Mouse (Mus musculus): Measurements from ENCODE around the gene Zfp867. TPM values are rescaled to one million over a fixed set of nuclear protein-coding genes. Genes with fewer than 3 reads are reported as not detected.

Gene Zfp867
- polyA plus RNA-seq, 2 experiments, result 0.51 to 1.5 TPM

- no peak for TF ChIP-seq EP300 (IDR thresholded peaks at IDR 0.05; ENCODE audit: low read depth)
- TF ChIP-seq CTCF (IDR thresholded peaks at IDR 0.05; ENCODE audit: low read depth), result no peak
- Histone ChIP-seq H3K27me3 (ENCODE audit: control insufficient read depth, insufficient read depth, low read length) (no peaks in the 10 kb centered on the region), H3K4me1 (replicated peaks; ENCODE audit: control insufficient read depth in 2 of 2, insufficient read depth in 2 of 2, low read length in 1 of 2) (peaks cover 5 to 17% of the 10 kb centered on the region in 2 experiments), H3K27ac (peak within 1 kb of the TSS; percentile 18), H3K9ac (replicated peaks) (peak within 1 kb of the TSS; percentile 86), H3K4me2 (ENCODE audit: low read depth) (peak within 1 kb of the TSS; percentile 87), H3K4me3 (ENCODE audit: insufficient read depth in 1 of 2, low read depth in 2 of 2, low read length in 2 of 2) (peak within 1 kb of the TSS; percentile 76 to 83), H3K9me3 (ENCODE audit: control insufficient read depth, low read length) (no peaks in the 10 kb centered on the region), H3K36me3 (replicated peaks; ENCODE audit: control insufficient read depth, insufficient read depth, low read depth) (peaks cover 16% of the 10 kb centered on the region)
- WGBS (ENCODE audit: insufficient replicate concordance), result 81% methylated on average over 4 of the region's 4 CpGs
- DNase-seq (ENCODE audit: low read depth in 3 of 3, low spot score in 3 of 3), result no peak
- ATAC-seq (ENCODE audit: insufficient read depth), result no peak
These were observed 21.2 kb downstream of the Zfp867 start, which contains the start of gene Snap47 for GRCm38 (mm10) chr11:59451086-59451485. TSS of gene Snap47 (minus strand) at chr11:59451186.

- ATAC-seq (ENCODE audit: insufficient read depth), result peak; percentile 71
- Histone ChIP-seq H3K4me3 (ENCODE audit: insufficient read depth in 1 of 2, low read depth in 2 of 2, low read length in 2 of 2) (peak overlapping the region; percentile 76 to 83), H3K9me3 (ENCODE audit: control insufficient read depth, low read length) (no peaks in the 10 kb centered on the region), H3K4me1 (replicated peaks; ENCODE audit: control insufficient read depth in 2 of 2, insufficient read depth in 2 of 2, low read length in 1 of 2) (peaks cover 5 to 17% of the 10 kb centered on the region in 2 experiments), H3K9ac (replicated peaks) (peak overlapping the region; percentile 86), H3K27ac (peak overlapping the region; percentile 18), H3K4me2 (ENCODE audit: low read depth) (peak overlapping the region; percentile 87), H3K27me3 (ENCODE audit: control insufficient read depth, insufficient read depth, low read length) (no peaks in the 10 kb centered on the region), H3K36me3 (replicated peaks; ENCODE audit: control insufficient read depth, insufficient read depth, low read depth) (peaks cover 12% of the 10 kb centered on the region)
- WGBS (ENCODE audit: insufficient replicate concordance), result under 1% methylated on average over 38 of the region's 38 CpGs
- peak in 1 of 3 experiments; percentile 22 for DNase-seq (ENCODE audit: low read depth in 3 of 3, low spot score in 3 of 3)
- TF ChIP-seq EP300 (IDR thresholded peaks at IDR 0.05; ENCODE audit: low read depth) (no peak), CTCF (IDR thresholded peaks at IDR 0.05; ENCODE audit: low read depth) (peak; percentile 51; the same call in 1 of the 2 replicates)
These were observed 22.0 kb downstream of the Zfp867 start for GRCm38 (mm10) chr11:59450230-59450771.

DNA sequence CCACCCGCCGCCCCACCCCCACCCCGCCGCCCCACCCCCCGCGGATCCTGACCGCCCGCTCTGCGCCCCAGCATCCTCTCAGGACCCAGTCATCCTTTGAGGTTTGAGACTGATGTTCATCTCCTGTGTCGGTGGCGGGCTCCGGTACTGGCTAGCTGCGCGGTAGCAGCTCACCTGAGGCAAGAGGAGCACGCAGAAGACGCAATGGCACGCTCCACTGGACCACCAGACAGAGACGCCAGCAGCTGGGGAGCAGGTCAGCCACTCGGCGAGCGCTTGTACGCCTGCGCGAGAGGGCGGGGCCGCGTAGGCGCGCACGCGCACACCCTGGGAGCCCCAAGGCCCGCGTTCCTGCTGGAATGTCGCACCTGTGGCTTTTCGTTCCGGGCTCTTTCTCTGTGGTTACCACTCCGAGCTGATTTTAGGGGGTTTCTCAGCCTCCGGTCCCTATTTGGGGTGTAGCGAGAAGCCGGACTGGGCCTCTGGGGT, 22.5 kb downstream of the Zfp867 start, which contains the start of gene Jmjd4:
Gene Jmjd4, plus strand, starts transcription at position 305 of the 489 bp plus-strand sequence.
- peaks cover 5 to 17% of the 10 kb centered on the region in 2 experiments for H3K4me1 ChIP-seq (replicated peaks; ENCODE audit: control insufficient read depth in 2 of 2, insufficient read depth in 2 of 2, low read length in 1 of 2)
- ATAC-seq (ENCODE audit: insufficient read depth) (peak; percentile 92), DNase-seq (ENCODE audit: low read depth in 3 of 3, low spot score in 3 of 3) (peak; percentile 72 to 74 (median 73))
- H3K36me3 ChIP-seq (replicated peaks; ENCODE audit: control insufficient read depth, insufficient read depth, low read depth), result peaks cover 6% of the 10 kb centered on the region
- 0% methylated on average over 36 of the region's 40 CpGs for WGBS (ENCODE audit: insufficient replicate concordance)
- H3K4me3 ChIP-seq (ENCODE audit: insufficient read depth in 1 of 2, low read depth in 2 of 2, low read length in 2 of 2), result peak within 1 kb of the TSS; percentile 76 to 83
- no peaks in the 10 kb centered on the region for H3K9me3 ChIP-seq (ENCODE audit: control insufficient read depth, low read length)
- H3K9ac ChIP-seq (replicated peaks), result peak within 1 kb of the TSS; percentile 86
- TF ChIP-seq CTCF (IDR thresholded peaks at IDR 0.05; ENCODE audit: low read depth) (no peak), EP300 (IDR thresholded peaks at IDR 0.05; ENCODE audit: low read depth) (no peak)
- peak within 1 kb of the TSS; percentile 18 for H3K27ac ChIP-seq
- no peaks in the 10 kb centered on the region for H3K27me3 ChIP-seq (ENCODE audit: control insufficient read depth, insufficient read depth, low read length)
- H3K4me2 ChIP-seq (ENCODE audit: low read depth), result peak within 1 kb of the TSS; percentile 87

DNA sequence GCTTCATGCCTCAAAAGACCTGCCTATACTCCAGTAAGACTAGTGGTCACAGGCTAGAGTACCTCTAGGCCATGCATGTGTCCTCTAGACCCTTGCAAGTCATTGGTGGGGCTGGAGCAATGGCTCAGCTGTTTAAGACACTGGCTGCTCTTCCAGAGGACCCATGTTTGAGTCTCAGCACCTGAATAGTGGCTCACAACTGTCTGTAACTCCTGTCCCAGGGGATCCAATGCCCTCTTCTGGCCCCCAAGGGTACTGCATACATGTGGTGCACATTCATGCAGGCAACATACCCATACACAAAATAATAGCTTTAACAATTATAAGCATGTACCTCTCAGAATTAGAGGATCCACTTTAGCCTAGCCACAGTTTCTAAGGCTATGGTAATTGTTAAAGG, 29.2 kb downstream of the Zfp867 start:
- Histone ChIP-seq H3K4me3 (ENCODE audit: insufficient read depth in 1 of 2, low read depth in 2 of 2, low read length in 2 of 2) (no peak overlapping the region), H3K9ac (replicated peaks) (no peak overlapping the region), H3K4me2 (ENCODE audit: low read depth) (no peak overlapping the region), H3K27ac (no peak overlapping the region), H3K4me1 (replicated peaks; ENCODE audit: control insufficient read depth in 2 of 2, insufficient read depth in 2 of 2, low read length in 1 of 2) (no peaks in the 10 kb centered on the region), H3K36me3 (replicated peaks; ENCODE audit: control insufficient read depth, insufficient read depth, low read depth) (no peaks in the 10 kb centered on the region), H3K9me3 (ENCODE audit: control insufficient read depth, low read length) (no peaks in the 10 kb centered on the region), H3K27me3 (ENCODE audit: control insufficient read depth, insufficient read depth, low read length) (no peaks in the 10 kb centered on the region)
- peak; percentile 42 for TF ChIP-seq CTCF (IDR thresholded peaks at IDR 0.05; ENCODE audit: low read depth)
- TF ChIP-seq EP300 (IDR thresholded peaks at IDR 0.05; ENCODE audit: low read depth), result no peak
- DNase-seq (ENCODE audit: low read depth in 3 of 3, low spot score in 3 of 3), result no peak
- no peak for ATAC-seq (ENCODE audit: insufficient read depth)

GRCm38 (mm10) chr11:59437954-59438353, 34.3 kb downstream of the Zfp867 start:
- no peak overlapping the region for H3K4me2 ChIP-seq (ENCODE audit: low read depth)
- H3K27me3 ChIP-seq (ENCODE audit: control insufficient read depth, insufficient read depth, low read length), result no peaks in the 10 kb centered on the region
- H3K4me1 ChIP-seq (replicated peaks; ENCODE audit: control insufficient read depth in 2 of 2, insufficient read depth in 2 of 2, low read length in 1 of 2), result no peaks in the 10 kb centered on the region
- H3K36me3 ChIP-seq (replicated peaks; ENCODE audit: control insufficient read depth, insufficient read depth, low read depth), result no peaks in the 10 kb centered on the region
- ATAC-seq (ENCODE audit: insufficient read depth) (no peak), DNase-seq (ENCODE audit: low read depth in 3 of 3, low spot score in 3 of 3) (no peak)
- no peak overlapping the region for H3K9ac ChIP-seq (replicated peaks)
- TF ChIP-seq EP300 (IDR thresholded peaks at IDR 0.05; ENCODE audit: low read depth) (no peak), CTCF (IDR thresholded peaks at IDR 0.05; ENCODE audit: low read depth) (no peak)
- no peak overlapping the region for H3K27ac ChIP-seq
- no peaks in the 10 kb centered on the region for H3K9me3 ChIP-seq (ENCODE audit: control insufficient read depth, low read length)
- 73% methylated on average over 12 of the region's 12 CpGs for WGBS (ENCODE audit: insufficient replicate concordance)
- no peak overlapping the region for H3K4me3 ChIP-seq (ENCODE audit: insufficient read depth in 1 of 2, low read depth in 2 of 2, low read length in 2 of 2)
